Mouse (Mus musculus) large intestine, adult 2 months (tissue): Measurements from ENCODE around the gene Slc37a4. TPM values are rescaled to one million over a fixed set of nuclear protein-coding genes. Genes with fewer than 3 reads are reported as not detected.
"Not testable (repeated sequence)": the region's sequence is repeated elsewhere in the genome, so short reads cannot be mapped to it uniquely, and the experiment has no call there.

Source experiments
- DNase-seq: peaks from one replicate; pipeline ENCODE4 v3.0.0-alpha.2; 2012; ENCODE audit warnings: low read depth, low spot score
- WGBS: fragments of 180-500 bp; shearing (Covaris S2); methylation state at CpG from one replicate; pipeline ENCODE4 v1.1.7; 2018; 5-methylcytosine and 5-hydroxymethylcytosine counted together
- polyA plus RNA-seq: library from polyadenylated mRNA; depleted of rRNA; stranded (reverse); fragments of >200 nt; gene quantifications from 2 replicates; pipeline ENCODE4 v1.2.3, GENCODE M21; 2012; rRNA removed

Gene Slc37a4
- polyA plus RNA-seq, result 48.9 and 60.6 TPM in 2 replicates

DNA sequence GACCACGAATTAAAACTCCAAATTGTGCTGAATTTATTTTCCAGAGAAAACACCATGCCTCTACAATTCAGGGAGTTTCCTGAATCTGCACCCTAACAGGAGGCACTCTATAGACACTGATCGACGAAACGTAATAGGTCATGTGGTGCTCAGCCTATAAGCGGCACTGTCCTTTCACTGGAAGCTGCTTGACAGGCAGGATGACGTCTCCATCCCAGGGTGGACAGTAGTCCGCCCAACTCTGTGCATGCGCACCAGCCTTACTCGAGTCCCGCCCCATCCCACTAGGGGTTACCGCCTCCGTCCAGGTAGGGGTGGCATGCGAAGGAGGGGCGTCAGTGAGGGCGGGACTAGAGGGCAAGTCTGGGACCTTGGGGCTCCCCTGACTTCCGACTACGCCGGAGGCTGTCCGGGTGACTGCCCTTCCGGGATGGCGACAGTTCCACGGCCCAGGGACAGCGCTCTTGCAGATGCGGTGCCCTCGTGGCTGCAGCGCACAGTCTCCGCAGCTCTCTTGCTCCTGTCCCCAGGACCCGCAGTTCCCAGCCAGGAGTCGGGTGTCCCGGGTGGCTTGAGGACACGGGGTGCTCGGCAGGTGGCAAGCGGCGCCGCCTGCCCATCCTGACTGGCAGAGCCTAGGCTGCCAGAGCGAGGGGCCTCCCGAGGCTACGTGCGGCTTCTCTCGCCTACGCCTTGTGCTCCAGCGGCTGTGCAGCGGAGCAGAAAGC, at the start of gene Slc37a4:
Gene Slc37a4, plus strand, starts transcription at position 169 of the 728 bp plus-strand sequence.
- DNase-seq, result peak; percentile 99
- WGBS, result under 1% methylated on average over 43 of the region's 43 CpGs

DNA sequence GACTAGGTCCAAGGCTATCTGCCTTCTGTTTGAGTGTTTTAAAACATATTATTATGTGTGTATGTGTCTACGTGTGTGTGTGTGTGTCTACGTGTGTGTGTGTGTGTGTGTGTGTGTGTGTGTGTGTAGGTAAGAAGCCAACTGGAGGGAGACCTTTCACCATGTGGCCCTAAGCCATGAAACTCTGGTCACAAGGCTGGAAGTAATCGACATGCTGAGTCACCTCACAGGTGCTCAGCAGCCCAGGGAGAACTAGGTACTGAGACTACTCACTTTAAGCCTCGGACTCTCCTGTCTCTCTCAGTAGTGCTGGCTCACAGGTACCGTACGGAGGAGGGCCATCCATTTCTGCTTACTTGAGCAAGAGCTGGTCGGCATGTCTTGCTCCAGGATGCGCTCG, 49.5 kb upstream of the Slc37a4 start:
- WGBS, result 84% methylated on average over 9 of the region's 9 CpGs
- no peak for DNase-seq

DNA sequence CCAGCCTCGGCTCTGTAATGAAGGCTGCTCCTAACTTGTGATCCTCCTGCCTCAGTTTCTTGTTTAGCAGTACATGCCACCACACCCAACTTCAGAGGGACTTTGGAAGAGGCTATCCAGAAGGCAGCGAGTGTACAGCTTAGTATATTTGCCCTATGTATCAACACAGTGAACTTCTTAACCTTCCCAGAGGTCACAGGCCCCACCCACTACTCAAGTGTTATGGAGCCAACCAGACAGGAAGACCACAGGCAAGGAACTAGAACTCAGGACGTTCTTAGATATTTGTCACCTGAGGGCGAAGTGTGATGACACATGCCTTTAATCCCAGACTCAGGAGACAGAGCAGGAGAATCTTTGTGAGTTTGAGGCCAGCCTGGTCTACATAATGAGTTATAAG, 49.0 kb upstream of the Slc37a4 start:
- 74% methylated on average over 4 of the region's 4 CpGs for WGBS
- DNase-seq, result no peak

DNA sequence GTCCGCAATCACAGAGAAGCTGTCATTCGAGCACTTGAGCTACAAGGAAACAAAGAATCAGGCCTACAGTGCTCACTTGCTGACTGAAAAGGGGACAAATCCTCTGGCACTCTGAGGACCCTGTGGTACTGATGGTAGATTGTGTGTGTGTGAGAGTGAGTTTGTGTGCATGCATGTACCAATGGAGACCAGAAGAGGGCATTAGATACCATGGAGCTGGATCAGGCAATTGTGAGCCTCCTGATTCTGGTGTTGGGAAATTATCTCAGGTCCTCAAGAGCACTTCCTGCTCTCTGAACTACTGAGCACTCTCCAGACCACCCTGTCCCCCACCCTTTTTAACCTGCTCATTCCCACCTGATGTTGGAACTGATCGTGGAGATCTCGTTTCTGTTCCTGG, 48.1 kb upstream of the Slc37a4 start:
- DNase-seq, result no peak
- WGBS, result 97% methylated on average over 4 of the region's 4 CpGs

DNA sequence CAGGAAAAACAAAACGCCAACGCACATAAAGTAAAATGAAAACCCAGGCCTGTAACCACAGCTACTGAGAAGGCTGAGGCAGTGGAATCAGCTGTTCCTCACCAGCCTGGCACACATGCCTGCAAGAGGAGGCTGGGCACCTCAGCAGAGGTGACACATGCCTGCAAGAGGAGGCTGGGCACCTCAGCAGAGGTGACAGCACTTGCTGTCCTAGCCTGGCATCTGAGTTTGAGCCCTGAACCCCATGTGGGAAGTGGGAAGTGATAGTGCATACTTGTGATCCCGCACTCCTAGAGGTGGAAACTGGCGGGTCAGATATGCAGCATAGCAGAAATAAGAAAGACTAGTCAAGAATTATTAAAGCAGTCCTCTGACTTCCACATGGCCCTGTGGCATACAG, 45.3 kb upstream of the Slc37a4 start:
- 93% methylated on average over 4 of the region's 4 CpGs for WGBS

DNA sequence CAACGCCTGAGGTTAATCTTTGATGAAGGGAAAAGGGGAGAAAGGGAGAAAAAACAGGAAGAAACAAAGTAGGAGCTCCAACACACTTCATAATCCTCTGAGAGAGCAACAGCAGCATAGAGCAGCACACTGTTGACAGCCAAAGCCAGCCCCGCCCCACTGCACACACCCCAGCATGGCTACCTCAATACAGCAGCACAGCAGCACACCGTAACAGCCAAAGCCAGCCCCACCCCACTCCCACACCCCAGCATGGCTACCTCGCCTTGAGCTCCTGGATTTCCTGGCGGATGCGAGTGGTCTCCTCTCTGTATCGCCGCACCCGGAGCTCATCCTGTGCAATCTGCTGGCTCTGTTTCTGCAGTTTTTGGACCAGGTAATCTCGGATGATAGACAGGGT, 44.3 kb upstream of the Slc37a4 start:
- whole genome bisulfite sequencing, result 81% methylated on average over 10 of the region's 10 CpGs
- no peak for DNase-seq

More for the DNA sequence above, 45.3 kb upstream of the Slc37a4 start:
- DNase-seq, result no peak

DNA sequence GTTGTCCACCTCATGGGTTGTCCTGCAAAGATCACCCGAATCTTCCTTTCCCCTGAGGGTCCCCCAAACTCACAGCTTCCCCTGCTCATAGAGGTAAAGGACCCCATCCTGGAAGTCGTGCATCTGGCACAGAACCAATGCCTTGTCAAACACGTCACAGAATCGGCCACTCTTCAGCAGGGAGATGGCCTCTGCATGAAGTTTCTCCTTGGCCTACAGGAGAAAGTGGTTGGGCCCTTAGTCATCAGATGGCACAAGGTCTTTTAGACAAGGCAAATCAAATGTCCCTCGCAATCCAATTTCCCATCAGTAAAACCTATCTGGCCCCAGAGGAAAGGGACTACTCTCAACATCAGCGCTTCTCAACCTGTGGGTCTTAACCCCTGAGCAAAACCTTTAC, 43.5 kb upstream of the Slc37a4 start:
- no peak for DNase-seq
- 86% methylated on average over 6 of the region's 6 CpGs for WGBS

DNA sequence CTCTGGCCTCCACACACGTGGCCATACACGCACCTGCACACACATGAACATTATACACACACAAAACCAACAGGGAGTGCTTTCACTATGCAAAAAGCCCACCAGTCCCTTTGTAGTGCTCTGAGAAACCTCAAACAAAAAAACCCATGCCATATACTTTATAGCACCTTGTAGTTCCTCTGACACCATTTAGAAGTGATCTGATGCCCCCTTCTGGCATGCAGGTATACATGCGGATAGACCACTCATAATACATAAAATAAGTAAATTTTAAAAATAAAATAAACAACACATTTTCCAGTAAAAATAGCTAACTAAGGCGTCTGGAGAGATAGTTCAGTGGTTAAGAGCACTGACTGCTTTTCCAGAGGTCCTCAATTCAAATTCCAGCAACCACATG, 39.4 kb upstream of the Slc37a4 start:
- WGBS, result 64% methylated on average over 4 of the region's 4 CpGs
- DNase-seq, result no peak

DNA sequence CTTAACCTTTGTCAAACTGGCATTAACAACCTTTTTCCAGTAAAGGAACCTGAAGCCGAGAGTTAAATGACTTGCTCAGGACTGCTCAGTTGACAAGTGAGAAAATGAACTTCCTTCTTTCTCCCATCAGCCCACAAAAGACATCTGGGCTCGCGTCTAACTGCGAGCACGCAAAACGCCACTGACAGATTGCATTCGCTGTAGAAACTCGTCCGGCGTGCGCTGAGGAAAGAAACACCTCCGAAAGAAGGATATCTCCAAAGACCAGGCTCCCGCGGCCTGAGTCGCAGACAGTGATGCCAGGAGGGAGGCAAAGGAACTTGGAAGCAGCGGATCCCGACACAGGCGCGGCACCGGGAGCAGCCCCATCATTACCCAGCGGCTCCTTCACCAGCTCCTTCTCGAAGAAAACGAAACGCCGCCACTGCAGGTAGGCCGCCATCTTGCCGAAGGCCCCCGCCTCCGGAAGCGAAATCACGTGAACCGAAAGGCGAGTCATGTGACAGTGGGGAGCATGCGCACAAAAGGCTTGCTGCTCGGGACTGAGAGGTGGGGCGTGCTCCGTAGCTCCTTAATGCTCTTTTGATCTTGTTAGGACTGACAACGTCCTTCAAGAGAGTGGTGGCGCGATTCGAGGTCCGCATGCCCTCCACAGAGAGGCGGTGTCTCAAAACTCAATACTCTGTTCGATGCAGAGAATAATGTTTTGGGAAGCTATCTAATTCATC, 35.3 kb upstream of the Slc37a4 start, which contains the start of gene Vps11:
Gene Vps11, minus strand, starts transcription at position 481 of the 728 bp plus-strand sequence.
- WGBS, result under 1% methylated on average over 44 of the region's 44 CpGs
- peak; percentile 81 for DNase-seq

DNA sequence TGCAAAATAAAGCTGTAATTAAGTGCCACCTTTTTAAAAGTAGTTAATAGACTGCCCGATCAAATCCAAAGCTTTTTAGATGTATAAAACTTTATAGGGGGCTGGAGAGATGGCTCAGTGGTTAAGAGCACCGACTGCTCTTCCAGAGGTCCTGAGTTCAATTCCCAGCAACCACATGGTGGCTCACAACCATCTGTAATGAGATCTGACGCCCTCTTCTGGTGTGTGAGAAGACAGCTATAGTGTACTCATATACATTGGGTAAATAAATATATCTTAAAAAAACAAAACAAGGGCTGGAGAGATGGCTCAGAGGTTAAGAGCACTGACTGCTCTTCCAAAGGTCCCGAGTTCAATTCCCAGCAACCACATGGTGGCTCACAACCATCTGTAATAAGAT, 34.7 kb upstream of the Slc37a4 start:
- WGBS, result 32% methylated on average over 4 of the region's 4 CpGs
- DNase-seq, result not testable (repeated sequence)

DNA sequence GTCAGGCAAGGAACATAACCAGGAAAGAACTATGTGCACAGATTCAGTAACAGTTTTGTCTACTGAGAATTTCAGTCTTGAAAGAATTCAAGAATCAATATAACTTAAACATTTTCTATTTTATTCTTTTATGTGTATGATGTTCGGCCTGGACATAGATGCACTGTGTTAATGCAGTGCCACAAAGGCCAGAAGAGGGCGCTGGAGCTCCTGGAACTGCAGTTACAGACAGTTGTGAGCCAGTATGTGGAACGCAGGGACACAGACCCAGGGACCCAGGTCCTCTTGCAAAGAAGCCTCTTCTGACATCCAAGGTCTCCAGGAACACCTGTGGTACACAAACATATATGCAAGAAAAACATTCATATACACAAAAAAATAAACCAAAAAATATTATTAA, 32.2 kb upstream of the Slc37a4 start:
- no peak for DNase-seq
- WGBS, result 67% methylated on average over 3 of the region's 3 CpGs

DNA sequence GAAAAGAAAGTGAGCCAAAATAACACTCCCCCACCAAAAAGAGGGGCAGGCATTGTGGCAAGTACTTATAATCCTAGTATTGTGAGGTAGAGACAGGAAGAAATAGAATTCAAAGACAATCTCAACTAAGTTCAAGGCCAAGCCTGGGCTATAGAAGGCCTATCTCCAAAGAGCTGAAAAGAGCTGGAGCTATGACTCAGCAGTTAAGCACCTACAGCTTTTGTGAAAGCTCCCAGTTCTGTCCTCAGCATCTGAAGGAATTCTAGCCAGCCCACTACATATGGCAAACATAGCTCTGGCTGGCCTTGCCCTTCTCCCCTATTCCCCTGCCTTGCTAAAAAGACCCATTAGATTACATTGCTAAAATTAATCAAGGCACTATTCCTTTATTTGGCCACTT, 23.3 kb upstream of the Slc37a4 start:
- no peak for DNase-seq

DNA sequence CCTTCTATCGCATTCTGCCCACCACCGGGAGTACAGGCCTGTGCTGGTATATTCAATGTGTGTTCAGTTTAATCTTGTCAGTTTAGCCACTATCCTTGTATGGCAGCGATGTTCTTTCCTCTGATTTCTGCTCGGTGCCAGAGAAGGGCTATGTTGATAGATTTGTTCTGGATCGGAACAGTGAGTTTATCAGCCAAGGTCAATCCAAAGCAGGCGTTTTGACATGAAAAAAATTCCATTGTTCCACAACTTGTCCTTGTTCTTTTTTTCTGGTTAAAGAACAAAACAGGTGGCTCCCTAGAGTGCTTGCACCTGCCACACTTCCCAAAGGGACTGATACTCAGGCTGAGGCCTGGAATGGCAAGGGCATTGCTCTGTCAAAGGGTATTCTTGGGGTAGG, 20.5 kb upstream of the Slc37a4 start:
- DNase-seq, result no peak
- 89% methylated on average over 6 of the region's 6 CpGs for WGBS

DNA sequence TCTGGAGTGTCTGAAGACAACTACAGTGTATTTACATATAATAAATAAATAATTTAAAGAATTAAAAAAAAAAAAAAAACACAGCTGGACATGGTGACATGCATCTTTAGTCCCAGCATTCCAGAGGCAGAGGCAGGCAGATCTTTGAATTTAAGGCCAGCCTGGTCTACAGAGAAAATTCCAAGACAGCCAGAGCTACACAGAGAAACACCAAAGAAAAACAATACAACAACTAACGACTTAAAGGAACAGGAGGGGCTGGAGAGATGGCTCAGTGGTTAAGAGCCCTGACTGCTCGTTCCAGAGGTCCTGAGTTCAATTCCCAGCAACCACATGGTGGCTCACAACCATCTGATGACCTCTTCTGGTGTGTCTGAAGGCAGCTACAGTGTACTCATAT, 19.3 kb upstream of the Slc37a4 start:
- 79% methylated on average over 2 of the region's 2 CpGs for WGBS
- DNase-seq, result not testable (repeated sequence)

DNA sequence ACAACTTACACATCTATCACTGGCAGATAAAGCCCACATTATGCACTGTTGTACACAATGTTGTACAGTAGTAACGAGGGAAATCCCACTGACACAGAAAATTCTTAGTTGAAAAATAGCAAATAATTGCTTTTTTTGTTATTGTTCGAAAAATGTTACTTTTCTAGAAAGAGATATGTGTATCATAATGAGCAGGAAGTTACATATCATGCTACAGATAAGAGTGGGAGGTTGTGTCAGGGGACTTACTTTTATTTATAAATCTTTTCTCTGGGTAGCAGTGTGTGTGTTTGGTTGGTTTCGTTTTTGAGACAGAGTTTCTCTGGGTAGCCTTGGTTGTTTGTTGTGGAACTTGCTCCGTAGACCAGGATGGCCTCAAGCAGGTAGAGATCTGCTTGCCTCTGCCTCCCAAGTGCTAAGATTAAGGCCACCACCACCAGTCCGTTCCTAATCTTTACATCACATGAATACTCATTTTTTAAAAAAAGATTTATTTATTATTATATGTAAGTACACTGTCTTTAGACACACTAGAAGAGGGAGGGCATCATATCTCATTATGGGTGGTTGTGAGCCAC, 18.4 kb upstream of the Slc37a4 start:
- WGBS, result 72% methylated on average over 5 of the region's 5 CpGs
- DNase-seq, result no peak

DNA sequence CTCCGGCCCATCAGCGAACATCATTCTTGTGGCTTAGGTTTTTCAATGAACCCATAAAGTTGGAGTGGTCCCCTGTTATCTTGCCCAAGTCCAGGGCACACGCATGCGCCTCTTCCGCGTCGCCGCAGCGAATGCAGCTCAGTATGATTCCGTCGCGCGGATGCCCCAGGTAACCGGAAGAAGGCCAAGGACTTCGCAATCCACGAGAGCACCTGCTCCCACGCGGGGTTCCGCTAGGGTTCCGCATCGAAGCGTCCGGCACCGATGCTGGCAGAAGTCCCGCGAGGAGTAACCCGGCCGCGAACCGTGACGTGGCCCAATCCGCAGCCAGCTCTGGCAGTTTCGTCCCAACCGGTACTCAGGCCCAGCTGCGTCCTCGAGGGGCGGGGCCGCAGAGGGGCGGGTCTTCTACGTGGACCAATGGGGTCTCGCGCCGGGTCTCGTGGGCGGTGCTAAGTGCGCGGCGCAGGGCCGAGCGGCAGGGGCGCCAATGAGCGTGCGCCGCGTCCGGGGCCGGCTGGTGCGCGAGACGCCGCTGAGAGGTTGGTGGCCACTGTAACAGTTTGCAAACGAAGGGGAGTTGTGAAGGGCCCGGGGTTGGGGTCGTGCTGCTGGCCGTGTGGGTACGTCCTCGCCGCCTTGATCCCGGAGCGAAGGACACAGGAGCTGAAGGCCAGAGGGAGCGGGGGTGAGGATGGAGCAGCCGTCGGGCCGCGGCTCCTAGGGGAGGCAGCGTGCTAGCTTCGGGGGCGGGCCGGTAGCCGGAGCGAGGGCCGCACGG, 17.4 kb upstream of the Slc37a4 start, which contains the start of gene Hyou1:
Gene Hyou1, plus strand, starts transcription at position 437 of the 781 bp plus-strand sequence.
- WGBS, result under 1% methylated on average over 83 of the region's 83 CpGs
- DNase-seq, result peak; percentile 92

DNA sequence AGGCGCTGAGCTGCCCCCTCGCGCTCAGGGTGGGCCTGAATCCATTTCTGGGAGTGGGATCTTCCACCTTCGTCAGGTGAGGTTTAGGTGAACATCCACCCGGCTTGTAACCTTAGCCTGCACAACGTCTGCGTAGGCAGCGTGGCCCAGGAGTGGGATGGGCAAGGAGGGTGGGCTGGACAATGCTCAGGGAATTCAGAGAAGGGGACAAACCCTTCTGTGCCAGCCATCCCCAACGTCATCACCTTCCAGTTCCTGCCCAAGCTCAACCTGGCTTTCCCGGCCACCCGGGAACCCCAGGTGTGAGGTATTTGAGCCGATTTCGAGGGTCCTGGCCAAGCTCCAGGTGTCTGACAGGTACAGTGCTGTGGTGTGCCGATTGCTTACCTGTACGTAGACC, 16.8 kb upstream of the Slc37a4 start:
- no peak for DNase-seq
- 3% methylated on average over 15 of the region's 15 CpGs for WGBS

DNA sequence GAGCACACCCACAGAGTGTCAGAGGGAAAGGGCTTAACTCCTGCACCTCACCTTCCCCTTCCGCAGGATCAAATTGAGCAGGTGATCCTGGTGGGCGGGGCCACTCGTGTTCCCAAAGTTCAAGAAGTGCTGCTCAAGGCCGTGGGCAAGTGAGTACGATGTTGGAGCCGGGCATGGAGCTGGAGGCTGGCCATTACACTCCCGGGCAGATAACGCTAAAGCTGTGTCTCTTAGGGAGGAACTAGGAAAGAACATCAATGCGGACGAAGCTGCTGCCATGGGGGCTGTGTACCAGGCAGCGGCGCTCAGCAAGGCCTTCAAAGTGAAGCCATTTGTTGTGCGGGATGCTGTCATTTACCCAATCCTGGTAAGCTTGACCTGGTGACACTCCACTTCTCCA, 12.1 kb upstream of the Slc37a4 start:
- DNase-seq, result no peak
- WGBS, result 85% methylated on average over 13 of the region's 13 CpGs

DNA sequence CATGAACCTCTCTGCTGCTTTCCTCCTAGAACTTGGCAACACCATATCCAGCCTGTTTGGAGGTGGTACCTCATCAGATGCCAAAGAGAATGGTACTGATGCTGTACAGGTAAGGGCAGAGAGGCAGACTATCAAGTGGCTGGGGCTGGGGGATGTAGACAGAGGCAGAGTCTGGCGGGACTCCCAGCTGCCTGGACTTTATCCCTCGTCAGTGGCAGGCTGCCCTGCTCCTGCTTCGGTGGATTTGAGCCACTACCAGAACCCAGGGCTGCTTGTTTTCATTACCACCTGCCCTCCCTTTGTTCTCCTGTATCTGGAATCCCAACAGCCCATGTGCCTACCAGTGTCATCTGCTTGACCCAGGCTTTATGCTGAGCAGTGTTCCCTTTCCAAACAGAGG, 9.4 kb upstream of the Slc37a4 start:
- no peak for DNase-seq
- WGBS, result 51% methylated on average over 3 of the region's 3 CpGs

DNA sequence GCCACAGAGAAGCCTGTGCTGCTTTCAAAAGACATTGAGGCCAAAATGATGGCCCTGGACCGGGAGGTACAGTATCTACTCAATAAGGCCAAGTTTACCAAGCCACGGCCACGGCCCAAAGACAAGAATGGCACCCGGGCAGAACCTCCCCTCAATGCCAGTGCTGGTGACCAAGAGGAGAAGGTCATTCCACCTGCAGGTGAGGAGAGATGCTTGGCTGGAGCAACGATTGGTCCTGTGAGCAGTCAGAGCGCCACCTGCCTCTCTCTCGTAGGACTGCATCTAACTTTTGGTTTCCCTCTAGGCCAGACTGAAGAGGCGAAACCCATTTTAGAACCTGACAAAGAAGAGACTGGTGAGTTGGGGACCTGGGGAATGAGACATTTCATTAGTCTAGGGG, 7.4 kb upstream of the Slc37a4 start:
- DNase-seq, result no peak
- 54% methylated on average over 8 of the region's 8 CpGs for WGBS
